Mouse (Mus musculus) kidney, adult 2 months (tissue): ENCODE measurements at regions not wholly inside any gene's neighbourhood (a gene's known extent, or its start where the extent isn't known, plus 50 kb on each side); places are given as distances from the start of the nearest gene placed in this dataset.

Experiments
- DNase-seq: peaks from one replicate; pipeline ENCODE4 v3.0.0; 2021
- H3K27ac ChIP-seq: fragments of 200-500 bp; 2 replicates; pipeline ENCODE4 v1.5.1; 2012; ENCODE audit warnings: low read depth, low read length, control low read depth, inconsistent platforms; ENCODE audit not compliant: insufficient read depth
- H3K27me3 ChIP-seq: fragments of 200-500 bp; replicated peaks from 2 replicates; pipeline ENCODE4 v1.6.1; 2012; ENCODE audit warnings: mild to moderate bottlenecking, moderate library complexity, low read length, inconsistent platforms; ENCODE audit not compliant: control insufficient read depth, insufficient read depth
- H3K36me3 ChIP-seq: fragments of 200-500 bp; 2 replicates; pipeline ENCODE4 v1.6.1; 2012; ENCODE audit warnings: mild to moderate bottlenecking, moderate library complexity, low read length, inconsistent platforms; ENCODE audit not compliant: control insufficient read depth, insufficient read depth
- H3K4me1 ChIP-seq: fragments of 200-500 bp; 2 replicates; pipeline ENCODE4 v1.6.1; 2011; ENCODE audit warnings: low read length; ENCODE audit not compliant: control insufficient read depth, insufficient read depth
- H3K4me3 ChIP-seq: fragments of 200-500 bp; 2 replicates; pipeline ENCODE4 v1.5.1; 2011; ENCODE audit warnings: mild to moderate bottlenecking, low read depth, low read length, control low read depth; ENCODE audit not compliant: insufficient read depth
- CTCF ChIP-seq: fragments of 200-500 bp; conservative IDR thresholded peaks from 2 replicates; pipeline ENCODE4 v1.5.1; 2011; ENCODE audit warnings: low read depth, mild to moderate bottlenecking, control low read depth, low read length, moderate library complexity, mixed read lengths; ENCODE audit not compliant: insufficient read depth, insufficient read length
- POLR2A ChIP-seq: fragments of 200-500 bp; IDR thresholded peaks from one replicate; pipeline ENCODE4 v1.6.1; 2011; ENCODE audit warnings: low read depth, low read length, control low read depth
- WGBS: fragments of 180-500 bp; shearing (Covaris S2); methylation state at CpG from one replicate; pipeline ENCODE4 v1.1.7; 2018; 5-methylcytosine and 5-hydroxymethylcytosine counted together

GRCm38 (mm10) chr3:129131877-129132433 is 67.7 kb upstream of the Pitx2 start:
- Histone ChIP-seq H3K4me1 (no peaks in the 10 kb centered on the region), H3K27ac (no peak overlapping the region), H3K4me3 (no peak overlapping the region), H3K36me3 (no peaks in the 10 kb centered on the region), H3K27me3 (no peaks in the 10 kb centered on the region)
- DNase-seq: no peak
- 61% methylated on average over 6 of the region's 6 CpGs for WGBS
- TF ChIP-seq POLR2A: no peak
- TF ChIP-seq CTCF: no peak
